Mouse (Mus musculus) heart, adult 2 months (tissue): ENCODE results near the gene Fbxw8. TPM values are rescaled to one million over a fixed set of nuclear protein-coding genes. Genes with fewer than 3 reads are reported as not detected.

ENCODE experiments used
- DNase-seq, 2 experiments: peaks; one replicate each; pipeline ENCODE4 v3.0.0; 2021
- H3K27ac ChIP-seq: fragments of 200-600 bp; 2 replicates; pipeline ENCODE4 v1.8.1; 2022
- H3K27me3 ChIP-seq: fragments of 200-500 bp; 2 replicates; pipeline ENCODE4 v1.6.1; 2012; ENCODE audit warnings: mild to moderate bottlenecking, low read length, inconsistent platforms, mixed read lengths; ENCODE audit not compliant: control insufficient read depth, insufficient read depth
- H3K36me3 ChIP-seq: fragments of 200-500 bp; 2 replicates; pipeline ENCODE4 v1.6.1; 2012; ENCODE audit warnings: low read length, inconsistent platforms; ENCODE audit not compliant: control insufficient read depth, insufficient read depth
- H3K4me1 ChIP-seq: fragments of 200-500 bp; 2 replicates; pipeline ENCODE4 v1.6.1; 2011; ENCODE audit warnings: low read length; ENCODE audit not compliant: control insufficient read depth, insufficient read depth
- H3K4me3 ChIP-seq: fragments of 200-600 bp; 2 replicates; pipeline ENCODE4 v1.8.1; 2022
- H3K79me2 ChIP-seq: fragments of 200-500 bp; replicated peaks from 2 replicates; pipeline ENCODE4 v1.6.1; 2012; ENCODE audit warnings: mild to moderate bottlenecking, inconsistent platforms, low read length, moderate library complexity, mixed read lengths; ENCODE audit not compliant: control insufficient read depth, insufficient read depth
- H3K9ac ChIP-seq: fragments of 200-500 bp; 2 replicates; pipeline ENCODE4 v1.6.1; 2012; ENCODE audit warnings: low read depth, mild to moderate bottlenecking, control low read depth, inconsistent platforms, low read length, mixed read lengths
- CTCF ChIP-seq: fragments of 200-600 bp; IDR thresholded peaks from 2 replicates; pipeline ENCODE4 v1.8.1; 2022; ENCODE audit warnings: antibody characterized with exemption, mild to moderate bottlenecking, moderate library complexity
- EP300 ChIP-seq: fragments of 200-500 bp; IDR thresholded peaks from 2 replicates; pipeline ENCODE4 v1.6.1; 2011; ENCODE audit warnings: low read depth, low read length, control low read depth; ENCODE audit not compliant: insufficient read depth
- POLR2A ChIP-seq: fragments of 200-500 bp; IDR thresholded peaks from 2 replicates; pipeline ENCODE4 v1.6.1; 2011; ENCODE audit warnings: mild to moderate bottlenecking, low read depth, low read length, control low read depth; ENCODE audit not compliant: insufficient read depth
- WGBS: fragments of 180-500 bp; shearing (Covaris S2); methylation state at CpG from one replicate; pipeline ENCODE4 v1.1.7; 2018; 5-methylcytosine and 5-hydroxymethylcytosine counted together
- intact Hi-C: fragments of 180-260 bp; cut with DNase I; formaldehyde crosslinking; loops from one replicate; pipeline ENCODE4 v1.15.1; 2025
- polyA plus RNA-seq: library from polyadenylated mRNA; depleted of rRNA; stranded (reverse); fragments of >200 nt; gene quantifications from 2 replicates; pipeline ENCODE4 v1.2.3, GENCODE M21; 2012
- total RNA-seq, 2 experiments: library from RNA; stranded (reverse); gene quantifications; 2 replicates each; pipeline ENCODE4 v1.2.3; 2021

The Fbxw8 gene
- total and polyA plus RNA-seq, 3 experiments, result 35.1 to 39.2 (median 36.8) TPM

- TF ChIP-seq EP300, result no peak
- Histone ChIP-seq H3K27ac (no peak overlapping the region), H3K27me3 (no peaks in the 10 kb centered on the region), H3K4me3 (no peak overlapping the region), H3K36me3 (no peaks in the 10 kb centered on the region), H3K79me2 (no peaks in the 10 kb centered on the region), H3K9ac (no peak overlapping the region), H3K4me1 (peaks cover 4% of the 10 kb centered on the region)
- intact Hi-C loops, result no loop called here
- 85% methylated on average over 6 of the region's 6 CpGs for WGBS
- DNase-seq, result no peak
These were observed 65.2 kb downstream of the Fbxw8 start for GRCm38 (mm10) chr5:118090101-118090500.

GRCm38 (mm10) chr5:118089102-118089501 is 66.2 kb downstream of the Fbxw8 start:
- peak in 1 of 2 experiments; percentile 69 for DNase-seq
- WGBS, result 51% methylated on average over 7 of the region's 7 CpGs
- intact Hi-C loops, result loop anchor here (5.0 kb wide), 1 partner anchor 58 kb away; no protein-coding TSS in a partner anchor
- H3K36me3 ChIP-seq, result no peaks in the 10 kb centered on the region
- H3K27me3 ChIP-seq, result no peaks in the 10 kb centered on the region
- H3K4me3 ChIP-seq, result no peak overlapping the region
- TF ChIP-seq EP300 (0 out of 2 replicates have a peak, but pooled peaks have one; percentile 46), POLR2A (no peak), CTCF (peak; percentile 49)
- H3K27ac ChIP-seq, result no peak overlapping the region; the same call in 1 of the 2 replicates
- no peak overlapping the region for H3K9ac ChIP-seq
- peaks cover 10% of the 10 kb centered on the region for H3K4me1 ChIP-seq
- no peaks in the 10 kb centered on the region for H3K79me2 ChIP-seq

GRCm38 (mm10) chr5:118086956-118087355 is 68.3 kb downstream of the Fbxw8 start:
- H3K9ac ChIP-seq, result no peak overlapping the region
- no peaks in the 10 kb centered on the region for H3K79me2 ChIP-seq
- H3K27me3 ChIP-seq, result no peaks in the 10 kb centered on the region
- H3K27ac ChIP-seq, result no peak overlapping the region
- no peaks in the 10 kb centered on the region for H3K36me3 ChIP-seq
- no peak for TF ChIP-seq EP300
- no peak for TF ChIP-seq CTCF
- TF ChIP-seq POLR2A, result no peak
- 77% methylated on average over 7 of the region's 7 CpGs for WGBS
- peaks cover 16% of the 10 kb centered on the region for H3K4me1 ChIP-seq
- DNase-seq, result no peak
- intact Hi-C loops, result loop anchor here (5.0 kb wide), 1 partner anchor 60 kb away; no protein-coding TSS in a partner anchor
- H3K4me3 ChIP-seq, result no peak overlapping the region

GRCm38 (mm10) chr5:118085313-118085712 is 70.0 kb downstream of the Fbxw8 start:
- Histone ChIP-seq H3K9ac (no peak overlapping the region), H3K4me1 (peaks cover 17% of the 10 kb centered on the region)
- intact Hi-C loops, result loop anchor here (5.0 kb wide), 1 partner anchor 62 kb away; no protein-coding TSS in a partner anchor

GRCm38 (mm10) chr5:118084171-118084727 is 71.0 kb downstream of the Fbxw8 start:
- H3K27ac ChIP-seq, result no peak overlapping the region
- intact Hi-C loops, result no loop called here

More at GRCm38 (mm10) chr5:118085313-118085712, 70.0 kb downstream of the Fbxw8 start:
- Histone ChIP-seq H3K27me3 (no peaks in the 10 kb centered on the region), H3K27ac (no peak overlapping the region), H3K4me3 (no peak overlapping the region), H3K36me3 (no peaks in the 10 kb centered on the region), H3K79me2 (no peaks in the 10 kb centered on the region)
- TF ChIP-seq POLR2A (no peak), CTCF (no peak), EP300 (no peak)
- WGBS, result 51% methylated on average over 7 of the region's 7 CpGs
- no peak for DNase-seq

GRCm38 (mm10) chr5:118083060-118083638 is 72.1 kb downstream of the Fbxw8 start:
- no peak overlapping the region for H3K9ac ChIP-seq
- DNase-seq, result no peak
- 68% methylated on average over 12 of the region's 12 CpGs for WGBS
- H3K4me3 ChIP-seq, result no peak overlapping the region
- intact Hi-C loops, result no loop called here
- no peaks in the 10 kb centered on the region for H3K27me3 ChIP-seq
- peaks cover 15% of the 10 kb centered on the region for H3K4me1 ChIP-seq
- H3K79me2 ChIP-seq, result no peaks in the 10 kb centered on the region
- no peak for TF ChIP-seq POLR2A
- TF ChIP-seq EP300, result no peak
- TF ChIP-seq CTCF, result no peak
- no peaks in the 10 kb centered on the region for H3K36me3 ChIP-seq
- no peak overlapping the region for H3K27ac ChIP-seq

More at GRCm38 (mm10) chr5:118084171-118084727, 71.0 kb downstream of the Fbxw8 start:
- H3K27me3 ChIP-seq, result no peaks in the 10 kb centered on the region
- TF ChIP-seq CTCF, result no peak
- no peak for TF ChIP-seq POLR2A
- TF ChIP-seq EP300, result no peak
- H3K4me1 ChIP-seq, result peaks cover 17% of the 10 kb centered on the region
- H3K4me3 ChIP-seq, result no peak overlapping the region
- no peak overlapping the region for H3K9ac ChIP-seq
- DNase-seq, result no peak
- H3K36me3 ChIP-seq, result no peaks in the 10 kb centered on the region
- H3K79me2 ChIP-seq, result no peaks in the 10 kb centered on the region
- 38% methylated on average over 10 of the region's 10 CpGs for WGBS
